Mouse (Mus musculus) neural tube, embryonic 13.5 days (tissue): ENCODE data around the gene Palm2. TPM values are rescaled to one million over a fixed set of nuclear protein-coding genes. Genes with fewer than 3 reads are reported as not detected.

Source experiments
- ATAC-seq: fragments of 200-750 bp; cut with Nextera tagmentation; 2 replicates; pipeline ENCODE4 v1.8.0; 2017; ENCODE audit warnings: low read depth, mild to moderate bottlenecking, moderate TSS enrichment, moderate library complexity
- H3K27ac ChIP-seq: fragments of 300-500 bp; sonication (generic); replicated peaks from 2 replicates; pipeline ENCODE4 v1.5.1; 2015; ENCODE audit warnings: moderate library complexity, mild to moderate bottlenecking, inconsistent platforms
- H3K27me3 ChIP-seq: fragments of 300-500 bp; sonication (generic); 2 replicates; pipeline ENCODE4 v1.6.1; 2015; ENCODE audit warnings: mild to moderate bottlenecking, inconsistent platforms
- H3K36me3 ChIP-seq: fragments of 300-500 bp; sonication (generic); 2 replicates; pipeline ENCODE4 v1.6.1; 2015; ENCODE audit warnings: mild to moderate bottlenecking, inconsistent platforms
- H3K4me1 ChIP-seq: fragments of 300-500 bp; sonication (generic); replicated peaks from 2 replicates; pipeline ENCODE4 v1.6.1; 2015; ENCODE audit warnings: inconsistent platforms
- H3K4me2 ChIP-seq: fragments of 300-500 bp; sonication (generic); 2 replicates; pipeline ENCODE4 v1.6.1; 2015; ENCODE audit warnings: inconsistent platforms, mild to moderate bottlenecking, moderate library complexity
- H3K4me3 ChIP-seq: fragments of 300-500 bp; sonication (generic); 2 replicates; pipeline ENCODE4 v1.5.1; 2015; ENCODE audit warnings: mild to moderate bottlenecking, inconsistent platforms
- H3K9ac ChIP-seq: fragments of 300-500 bp; sonication (generic); 2 replicates; pipeline ENCODE4 v1.6.1; 2015; ENCODE audit warnings: moderate library complexity, mild to moderate bottlenecking, inconsistent platforms
- H3K9me3 ChIP-seq: fragments of 300-500 bp; sonication (generic); 2 replicates; pipeline ENCODE4 v1.6.1; 2016; ENCODE audit warnings: inconsistent platforms
- WGBS: fragments of 180-500 bp; shearing (Covaris S2); methylation state at CpG from one replicate; pipeline ENCODE4 v1.1.7; 2015; 5-methylcytosine and 5-hydroxymethylcytosine counted together
- polyA plus RNA-seq: library from polyadenylated mRNA; unstranded; fragments of >200 nt; fragmentation: Nextera tagmentation; extraction: Ambion mirVana; gene quantifications from 2 replicates; pipeline ENCODE4 v1.2.1, GENCODE M21; 2015

The Palm2 gene
- polyA plus RNA-seq, 1 experiment from 2014 or later, result 7.8 TPM

DNA sequence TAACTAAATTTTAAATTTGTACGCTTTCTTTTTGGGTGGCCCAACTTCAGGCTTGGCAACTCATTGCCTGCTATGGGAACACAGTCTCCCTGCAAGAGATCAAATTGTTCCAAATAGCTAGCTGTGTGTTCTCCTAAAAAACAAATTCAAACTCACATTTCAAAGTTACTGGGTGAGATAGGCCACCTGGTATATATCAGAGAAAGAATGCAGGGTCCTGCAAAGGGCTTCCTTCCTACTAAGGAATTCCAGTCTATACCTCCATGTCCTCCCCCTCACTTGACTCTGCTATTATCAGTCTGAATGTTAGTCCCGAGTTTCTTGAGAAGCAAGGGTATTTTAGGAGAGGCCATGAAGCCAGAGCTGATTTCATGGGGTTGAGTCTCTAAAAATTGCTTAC lies 81.3 kb downstream of the Palm2 start:
- WGBS, result 87% methylated on average over 2 of the region's 2 CpGs
- Histone ChIP-seq H3K36me3 (no peaks in the 10 kb centered on the region), H3K9me3 (no peaks in the 10 kb centered on the region), H3K27ac (no peak overlapping the region), H3K4me2 (no peak overlapping the region), H3K4me3 (no peak overlapping the region), H3K27me3 (no peaks in the 10 kb centered on the region), H3K9ac (no peak overlapping the region), H3K4me1 (no peaks in the 10 kb centered on the region)
- no peak for ATAC-seq

DNA sequence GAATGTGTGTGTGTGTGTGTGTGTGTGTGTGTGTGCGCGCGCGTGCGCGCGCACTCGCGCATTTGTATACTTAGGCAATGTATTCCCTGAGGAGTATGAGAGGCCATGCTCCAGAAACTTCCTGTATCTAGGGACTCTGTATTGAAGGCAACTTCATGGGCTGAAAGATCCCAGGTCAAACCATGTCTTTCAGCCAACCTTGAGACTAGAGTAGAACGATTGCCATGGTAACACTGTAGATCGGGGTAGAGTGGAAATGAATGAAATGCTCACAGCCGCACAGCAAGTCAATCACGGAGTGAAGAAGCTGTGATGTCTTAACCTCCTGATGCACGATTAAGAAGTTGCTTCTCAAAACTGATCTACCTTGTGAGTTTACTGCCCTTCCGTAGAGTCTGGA lies 89.4 kb downstream of the Palm2 start:
- H3K9me3 ChIP-seq, result no peaks in the 10 kb centered on the region
- no peak overlapping the region for H3K27ac ChIP-seq
- no peaks in the 10 kb centered on the region for H3K27me3 ChIP-seq
- H3K9ac ChIP-seq, result no peak overlapping the region
- WGBS, result 96% methylated on average over 15 of the region's 15 CpGs
- H3K4me1 ChIP-seq, result no peaks in the 10 kb centered on the region
- no peak for ATAC-seq
- no peak overlapping the region for H3K4me3 ChIP-seq
- H3K4me2 ChIP-seq, result no peak overlapping the region
- no peaks in the 10 kb centered on the region for H3K36me3 ChIP-seq

DNA sequence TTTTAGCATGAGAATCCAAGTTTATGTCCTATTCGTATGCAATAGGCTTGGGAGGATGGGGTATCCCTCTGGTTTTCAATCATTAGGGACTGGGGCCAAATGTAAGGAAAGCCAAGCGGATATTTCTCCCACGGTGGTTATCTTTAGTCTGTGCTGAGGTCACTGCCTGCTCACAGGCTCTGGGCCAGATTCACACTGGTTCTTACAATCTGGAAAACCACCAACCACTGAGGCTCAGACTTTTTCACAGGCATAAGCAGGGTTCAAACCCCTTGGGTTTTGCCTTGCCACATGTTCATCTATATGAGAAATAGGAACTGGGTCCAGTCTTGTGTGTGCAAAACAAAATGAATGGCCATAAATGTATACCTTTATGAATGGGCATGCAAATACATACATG lies 90.4 kb downstream of the Palm2 start:
- no peaks in the 10 kb centered on the region for H3K27me3 ChIP-seq
- WGBS, result 83% methylated on average over 3 of the region's 3 CpGs
- no peaks in the 10 kb centered on the region for H3K36me3 ChIP-seq
- H3K9ac ChIP-seq, result no peak overlapping the region
- H3K27ac ChIP-seq, result no peak overlapping the region
- H3K4me1 ChIP-seq, result no peaks in the 10 kb centered on the region
- ATAC-seq, result no peak
- no peak overlapping the region for H3K4me3 ChIP-seq
- H3K9me3 ChIP-seq, result no peaks in the 10 kb centered on the region
- no peak overlapping the region for H3K4me2 ChIP-seq

DNA sequence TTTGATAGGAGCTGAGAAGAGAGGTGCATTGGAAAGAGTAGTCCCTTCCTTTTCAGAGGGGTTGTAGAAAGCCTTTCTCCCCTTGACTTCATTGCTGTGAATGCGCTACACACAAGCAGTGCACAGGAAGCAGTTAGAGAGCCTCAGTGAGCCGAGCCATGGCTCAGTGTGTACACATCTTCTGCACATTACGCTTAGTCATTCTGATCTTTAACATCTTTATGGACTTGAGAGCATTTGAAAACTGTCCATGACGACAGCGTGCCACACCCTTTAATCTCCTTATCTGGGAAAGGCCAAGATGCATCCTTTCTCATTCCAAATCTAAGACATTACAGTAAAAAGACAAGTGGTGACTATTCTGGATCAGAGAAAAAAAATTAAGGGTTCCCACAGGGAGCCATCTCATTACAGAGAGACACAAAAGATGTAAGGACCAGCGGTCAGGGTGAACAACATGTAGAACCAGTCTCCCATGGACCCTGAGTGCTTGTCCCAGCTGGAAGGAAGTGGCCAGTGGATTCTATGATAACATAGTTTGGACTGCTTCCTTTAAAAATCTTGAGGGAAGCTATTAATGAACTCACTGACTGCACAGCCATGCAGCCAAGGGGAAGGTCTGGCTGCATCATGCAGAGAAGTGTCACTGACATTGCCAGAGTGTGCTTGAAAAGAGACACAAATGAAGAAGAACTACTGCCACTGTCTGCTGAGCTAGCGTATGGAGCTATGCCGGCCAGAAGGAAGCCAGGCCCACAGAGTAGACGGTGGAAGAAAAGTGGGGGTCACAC lies 91.4 kb downstream of the Palm2 start:
- 88% methylated on average over 9 of the region's 9 CpGs for WGBS
- Histone ChIP-seq H3K36me3 (no peaks in the 10 kb centered on the region), H3K27ac (no peak overlapping the region), H3K4me3 (no peak overlapping the region), H3K27me3 (no peaks in the 10 kb centered on the region), H3K4me1 (no peaks in the 10 kb centered on the region), H3K9ac (no peak overlapping the region), H3K9me3 (no peaks in the 10 kb centered on the region), H3K4me2 (no peak overlapping the region)
- ATAC-seq, result no peak

DNA sequence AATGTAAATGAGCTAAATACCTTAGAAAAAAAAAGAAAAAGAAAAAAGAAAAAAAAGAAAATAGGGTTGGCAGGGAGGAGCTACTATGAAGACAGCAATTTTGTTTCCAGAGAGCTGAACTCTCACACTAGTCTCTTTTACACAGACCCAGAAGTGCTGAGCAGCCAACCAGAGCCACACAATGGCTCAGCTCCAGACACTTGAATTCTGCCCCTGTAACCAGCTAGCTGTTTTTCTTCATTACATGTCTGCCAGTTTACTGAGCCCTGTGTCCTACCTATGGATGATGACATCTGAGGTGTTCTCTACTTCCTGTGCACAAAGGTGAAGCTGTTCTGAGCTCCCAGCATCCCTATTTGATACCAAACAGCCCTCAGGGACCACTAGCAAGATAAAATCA lies 94.2 kb downstream of the Palm2 start:
- H3K4me3 ChIP-seq, result no peak overlapping the region
- H3K9me3 ChIP-seq, result no peaks in the 10 kb centered on the region
- H3K27me3 ChIP-seq, result no peaks in the 10 kb centered on the region
- H3K4me2 ChIP-seq, result no peak overlapping the region
- no peaks in the 10 kb centered on the region for H3K4me1 ChIP-seq
- H3K9ac ChIP-seq, result no peak overlapping the region
- H3K36me3 ChIP-seq, result no peaks in the 10 kb centered on the region
- no peak overlapping the region for H3K27ac ChIP-seq
- no peak for ATAC-seq

DNA sequence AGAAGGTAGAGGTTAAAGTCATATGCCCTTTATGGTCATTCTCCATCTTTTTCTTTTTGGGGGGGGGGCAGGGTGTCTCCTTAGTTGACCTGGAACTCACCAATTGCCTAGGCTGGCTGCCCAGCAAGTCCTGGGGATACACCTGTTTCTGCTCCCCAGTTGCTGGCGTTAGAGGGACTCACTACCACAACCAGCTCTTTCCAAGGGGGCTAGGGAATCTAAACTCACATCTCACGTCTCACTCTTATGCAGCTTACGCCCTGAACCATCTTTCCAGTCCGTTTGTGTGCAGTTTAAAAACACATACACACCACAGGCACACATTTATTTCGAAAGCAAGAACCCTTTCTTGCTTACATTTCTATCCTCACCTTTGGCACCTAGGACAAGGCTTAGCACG lies 99.6 kb downstream of the Palm2 start:
- WGBS, result 91% methylated on average over 6 of the region's 6 CpGs
- no peak for ATAC-seq
- H3K27ac ChIP-seq, result no peak overlapping the region
- H3K36me3 ChIP-seq, result no peaks in the 10 kb centered on the region
- peaks cover 8% of the 10 kb centered on the region; the same call in 1 of the 2 replicates for H3K4me1 ChIP-seq
- H3K9ac ChIP-seq, result no peak overlapping the region
- H3K4me2 ChIP-seq, result no peak overlapping the region
- H3K9me3 ChIP-seq, result no peaks in the 10 kb centered on the region
- no peak overlapping the region for H3K4me3 ChIP-seq
- no peaks in the 10 kb centered on the region for H3K27me3 ChIP-seq

DNA sequence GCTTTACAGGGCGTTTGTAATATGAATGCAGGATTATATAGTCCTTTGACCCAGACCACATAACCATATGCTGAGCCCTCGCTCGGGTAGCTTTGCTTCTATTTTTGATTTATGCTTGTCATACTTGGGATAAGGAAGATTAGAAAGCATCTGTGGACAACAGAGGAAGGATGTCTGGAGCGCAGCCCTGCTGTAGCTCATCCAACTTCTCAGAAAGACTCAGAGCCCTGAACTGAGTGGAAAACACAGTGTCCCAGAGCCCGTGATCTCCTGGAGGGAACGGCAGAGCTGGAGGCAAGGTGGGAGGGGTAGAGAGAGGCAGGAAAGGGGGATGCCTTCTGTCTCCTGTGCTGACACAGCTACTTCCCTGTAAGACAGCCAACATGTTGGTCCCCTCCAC lies 100.2 kb downstream of the Palm2 start:
- Histone ChIP-seq H3K9me3 (no peaks in the 10 kb centered on the region), H3K4me2 (no peak overlapping the region), H3K27me3 (no peaks in the 10 kb centered on the region), H3K9ac (no peak overlapping the region), H3K4me3 (no peak overlapping the region), H3K36me3 (no peaks in the 10 kb centered on the region), H3K4me1 (peaks cover 8% of the 10 kb centered on the region; the same call in 1 of the 2 replicates), H3K27ac (no peak overlapping the region)
- ATAC-seq, result no peak
- WGBS, result 69% methylated on average over 6 of the region's 6 CpGs

DNA sequence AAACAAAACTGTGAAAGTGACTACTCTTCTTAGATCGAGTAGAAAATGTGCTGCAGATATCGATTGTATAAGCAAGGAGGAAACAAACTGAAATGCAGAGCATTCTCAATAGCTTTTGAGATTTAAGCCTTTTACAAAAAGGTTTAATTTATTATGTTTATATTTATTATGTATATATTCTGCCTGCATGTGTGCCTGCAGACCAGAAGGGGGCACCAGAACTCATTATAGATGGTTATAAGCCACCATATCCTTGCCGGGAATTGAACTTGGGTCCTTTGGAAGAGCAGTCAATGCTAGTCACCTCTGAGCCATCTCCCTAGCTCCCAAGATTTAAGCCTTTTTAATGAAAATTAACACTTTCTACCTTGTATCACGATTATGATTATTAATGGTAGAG lies 101.0 kb downstream of the Palm2 start:
- Histone ChIP-seq H3K9me3 (no peaks in the 10 kb centered on the region), H3K9ac (no peak overlapping the region), H3K4me1 (peaks cover 8% of the 10 kb centered on the region; the same call in 1 of the 2 replicates), H3K27ac (no peak overlapping the region), H3K4me2 (no peak overlapping the region), H3K27me3 (no peaks in the 10 kb centered on the region), H3K36me3 (no peaks in the 10 kb centered on the region), H3K4me3 (no peak overlapping the region)
- 93% methylated on average over 4 of the region's 4 CpGs for WGBS
- ATAC-seq, result no peak

DNA sequence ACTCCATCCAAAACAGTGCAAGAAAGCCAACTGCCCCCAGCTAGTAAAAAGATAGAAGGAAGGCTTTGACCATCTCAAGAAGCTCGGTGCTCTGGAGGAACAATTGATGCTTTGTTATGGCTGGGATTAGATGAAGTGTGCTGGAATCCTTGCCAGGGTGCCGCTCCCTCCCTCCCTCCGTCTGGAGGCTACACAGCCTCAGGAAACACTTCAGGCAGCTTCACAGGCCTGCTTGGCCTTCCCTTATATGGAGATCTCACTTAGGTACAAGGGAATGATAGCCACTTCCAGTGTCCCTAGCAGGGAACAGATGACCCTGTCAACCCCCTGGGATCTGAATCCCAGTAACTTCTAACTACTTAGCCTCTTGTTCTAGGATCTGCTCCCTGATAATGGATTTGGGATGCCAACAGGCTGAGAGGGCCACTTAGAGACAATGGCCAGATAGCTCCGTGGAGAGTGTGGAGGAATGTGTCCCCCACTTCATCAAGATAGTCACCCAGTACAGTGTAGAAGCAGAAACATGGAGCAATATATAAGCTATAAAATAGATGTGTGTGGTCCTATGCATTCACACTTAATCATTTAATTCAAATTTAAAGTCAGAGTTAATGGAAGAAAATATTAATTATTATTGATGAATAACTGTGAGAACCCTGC lies 104.1 kb downstream of the Palm2 start:
- H3K9ac ChIP-seq, result no peak overlapping the region
- WGBS, result 29% methylated on average over 4 of the region's 4 CpGs
- no peaks in the 10 kb centered on the region for H3K27me3 ChIP-seq
- no peaks in the 10 kb centered on the region for H3K36me3 ChIP-seq
- no peaks in the 10 kb centered on the region for H3K9me3 ChIP-seq
- H3K4me3 ChIP-seq, result no peak overlapping the region
- ATAC-seq, result no peak
- H3K27ac ChIP-seq, result no peak overlapping the region
- no peak overlapping the region for H3K4me2 ChIP-seq
- peaks cover 8% of the 10 kb centered on the region; the same call in 1 of the 2 replicates for H3K4me1 ChIP-seq

DNA sequence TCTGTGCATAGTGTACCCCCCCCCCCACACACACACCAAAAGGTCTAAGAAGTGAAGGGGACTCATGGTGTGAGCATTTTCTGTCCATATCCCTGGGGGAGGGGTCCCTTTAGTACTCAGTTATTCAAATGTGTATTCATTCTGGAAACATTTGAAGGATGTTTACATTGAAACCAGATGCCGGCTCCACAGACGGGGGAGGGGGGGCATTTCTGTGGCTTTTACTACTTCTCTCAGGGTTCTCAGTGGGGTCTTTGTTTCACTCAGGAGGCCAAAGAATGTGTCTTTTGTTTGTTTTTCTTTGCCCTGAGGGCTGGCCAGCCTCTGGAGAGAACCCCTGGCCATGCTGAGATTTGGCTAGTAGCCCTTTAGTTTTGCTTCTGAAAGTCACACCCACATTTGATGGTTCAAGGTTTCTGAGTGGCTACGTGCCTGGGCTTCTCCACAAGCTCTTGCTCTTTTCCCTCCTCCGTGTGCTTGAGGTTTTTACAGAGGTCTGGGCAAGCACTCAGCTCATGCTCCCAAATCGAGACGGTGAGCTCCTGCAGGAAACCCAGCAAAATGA lies 109.7 kb downstream of the Palm2 start:
- Histone ChIP-seq H3K9ac (no peak overlapping the region), H3K27me3 (no peaks in the 10 kb centered on the region), H3K36me3 (no peaks in the 10 kb centered on the region), H3K4me1 (peaks cover 11% of the 10 kb centered on the region), H3K4me2 (no peak overlapping the region), H3K9me3 (no peaks in the 10 kb centered on the region), H3K27ac (peak overlapping the region; percentile 59), H3K4me3 (no peak overlapping the region)
- WGBS, result 10% methylated on average over 6 of the region's 6 CpGs
- ATAC-seq, result peak; percentile 75; the same call in 1 of the 2 replicates

DNA sequence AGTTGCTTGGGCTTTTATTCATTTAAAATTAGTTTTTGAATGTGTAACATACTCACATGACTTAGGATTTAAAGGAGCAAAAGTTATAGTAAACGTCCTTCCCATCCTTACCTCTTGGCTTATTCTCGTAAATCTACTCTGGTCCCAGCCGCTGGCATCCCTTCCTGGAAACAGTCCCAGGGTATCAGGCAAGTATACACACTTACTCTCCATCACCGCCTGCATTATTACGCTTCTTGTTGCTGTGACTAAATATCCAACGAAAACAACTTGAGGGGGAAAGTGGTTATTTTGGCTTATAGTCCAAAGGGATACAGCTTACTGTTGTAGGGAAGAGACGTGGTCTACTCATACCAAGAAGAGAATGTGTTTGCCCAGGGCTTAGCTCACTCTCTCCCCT lies 113.7 kb downstream of the Palm2 start:
- Histone ChIP-seq H3K4me1 (peaks cover 17% of the 10 kb centered on the region), H3K4me3 (no peak overlapping the region), H3K4me2 (no peak overlapping the region), H3K27me3 (no peaks in the 10 kb centered on the region), H3K27ac (no peak overlapping the region), H3K36me3 (no peaks in the 10 kb centered on the region), H3K9me3 (no peaks in the 10 kb centered on the region), H3K9ac (no peak overlapping the region)
- ATAC-seq, result no peak
- 84% methylated on average over 7 of the region's 7 CpGs for WGBS

DNA sequence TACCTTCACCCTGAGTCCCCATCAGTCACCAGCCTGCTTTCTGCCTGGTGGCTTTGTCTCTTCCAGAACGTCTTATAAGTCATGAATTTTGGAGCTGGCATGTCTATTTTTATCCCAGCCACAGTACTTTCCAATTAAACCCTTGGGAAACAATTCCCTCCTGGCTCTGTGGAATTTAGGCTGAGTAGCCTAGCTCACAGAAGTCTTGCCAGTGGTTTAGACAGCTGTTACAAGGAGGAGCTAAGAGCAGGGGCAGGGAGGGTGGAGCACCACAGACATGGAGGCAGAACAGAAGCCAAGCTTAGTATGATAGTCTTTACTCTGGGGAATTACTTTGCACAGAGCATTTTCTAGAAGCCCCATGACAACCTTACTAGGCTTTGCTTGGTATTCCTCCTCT lies 116.2 kb downstream of the Palm2 start:
- H3K27ac ChIP-seq, result no peak overlapping the region
- H3K9me3 ChIP-seq, result no peaks in the 10 kb centered on the region
- H3K4me3 ChIP-seq, result no peak overlapping the region
- ATAC-seq, result no peak
- no peak overlapping the region for H3K9ac ChIP-seq
- peaks cover 6% of the 10 kb centered on the region; the same call in 1 of the 2 replicates for H3K4me1 ChIP-seq
- no peaks in the 10 kb centered on the region for H3K36me3 ChIP-seq
- 21% methylated on average over 1 of the region's 1 CpGs for WGBS
- H3K4me2 ChIP-seq, result no peak overlapping the region
- no peaks in the 10 kb centered on the region for H3K27me3 ChIP-seq
